Mouse (Mus musculus) forebrain, embryonic 14.5 days (tissue): ENCODE results near the gene Akt2. TPM values are rescaled to one million over a fixed set of nuclear protein-coding genes. Genes with fewer than 3 reads are reported as not detected.
"Not testable (repeated sequence)": the region's sequence is repeated elsewhere in the genome, so short reads cannot be mapped to it uniquely, and the experiment has no call there.

ENCODE experiments used
- ATAC-seq: fragments of 200-750 bp; cut with Nextera tagmentation; 2 replicates; pipeline ENCODE4 v1.8.0; 2017; ENCODE audit warnings: mild to moderate bottlenecking, moderate library complexity
- DNase-seq: peaks from one replicate; pipeline ENCODE4 v3.0.0-alpha.2; 2015; ENCODE audit warnings: low spot score
- H3K27ac ChIP-seq: fragments of 300-500 bp; sonication (generic); 2 replicates; pipeline ENCODE4 v1.5.1; 2014; ENCODE audit warnings: low read depth, mild to moderate bottlenecking, control low read depth, low read length, moderate library complexity
- H3K27me3 ChIP-seq: fragments of 300-500 bp; sonication (generic); replicated peaks from 2 replicates; pipeline ENCODE4 v1.6.1; 2014; ENCODE audit warnings: low read length, control low read depth, mixed read lengths; ENCODE audit not compliant: control insufficient read depth, insufficient read depth
- H3K36me3 ChIP-seq: fragments of 300-500 bp; sonication (generic); 2 replicates; pipeline ENCODE4 v1.6.1; 2014; ENCODE audit warnings: low read length, control low read depth; ENCODE audit not compliant: control insufficient read depth, insufficient read depth
- H3K4me1 ChIP-seq: fragments of 300-500 bp; sonication (generic); 2 replicates; pipeline ENCODE4 v1.6.1; 2014; ENCODE audit warnings: antibody characterized with exemption, low read length, control low read depth; ENCODE audit not compliant: control insufficient read depth, insufficient read depth
- H3K4me2 ChIP-seq: fragments of 300-500 bp; sonication (generic); 2 replicates; pipeline ENCODE4 v1.6.1; 2014; ENCODE audit warnings: mild to moderate bottlenecking, control low read depth, low read length
- H3K4me3 ChIP-seq: fragments of 300-500 bp; sonication (generic); 2 replicates; pipeline ENCODE4 v1.5.1; 2014; ENCODE audit warnings: low read depth, low read length, control low read depth
- H3K9ac ChIP-seq: fragments of 300-500 bp; sonication (generic); 2 replicates; pipeline ENCODE4 v1.6.1; 2014; ENCODE audit warnings: mild to moderate bottlenecking, low read length, control low read depth, moderate library complexity
- H3K9me3 ChIP-seq: fragments of 300-500 bp; sonication (generic); replicated peaks from 2 replicates; pipeline ENCODE4 v1.6.1; 2016; ENCODE audit warnings: low read length, control low read depth, mixed read lengths; ENCODE audit not compliant: control insufficient read depth
- WGBS: fragments of 180-500 bp; shearing (Covaris S2); extraction: QIAGEN DNeasy Blood & Tissue Kit; methylation state at CpG from one replicate; pipeline ENCODE4 v1.1.7; 2014; 5-methylcytosine and 5-hydroxymethylcytosine counted together
- polyA plus RNA-seq: library from polyadenylated mRNA; unstranded; fragments of >200 nt; fragmentation: Nextera tagmentation; extraction: Ambion mirVana; gene quantifications from 2 replicates; pipeline ENCODE4 v1.2.1, GENCODE M21; 2014

Akt2 gene
- polyA plus RNA-seq, 1 experiment from 2014 or later = 80.6 TPM

GRCm38 (mm10) chr7:27622234-27622633 is 30.9 kb downstream of the Akt2 start:
- no peaks in the 10 kb centered on the region for H3K27me3 ChIP-seq
- no peak for ATAC-seq
- no peak overlapping the region for H3K27ac ChIP-seq
- 83% methylated on average over 1 of the region's 1 CpGs for WGBS
- H3K4me2 ChIP-seq = no peak overlapping the region
- no peaks in the 10 kb centered on the region for H3K4me1 ChIP-seq
- DNase-seq = no peak
- no peak overlapping the region for H3K9ac ChIP-seq
- H3K9me3 ChIP-seq = no peaks in the 10 kb centered on the region
- H3K36me3 ChIP-seq = peaks cover 79% of the 10 kb centered on the region
- H3K4me3 ChIP-seq = no peak overlapping the region

DNA sequence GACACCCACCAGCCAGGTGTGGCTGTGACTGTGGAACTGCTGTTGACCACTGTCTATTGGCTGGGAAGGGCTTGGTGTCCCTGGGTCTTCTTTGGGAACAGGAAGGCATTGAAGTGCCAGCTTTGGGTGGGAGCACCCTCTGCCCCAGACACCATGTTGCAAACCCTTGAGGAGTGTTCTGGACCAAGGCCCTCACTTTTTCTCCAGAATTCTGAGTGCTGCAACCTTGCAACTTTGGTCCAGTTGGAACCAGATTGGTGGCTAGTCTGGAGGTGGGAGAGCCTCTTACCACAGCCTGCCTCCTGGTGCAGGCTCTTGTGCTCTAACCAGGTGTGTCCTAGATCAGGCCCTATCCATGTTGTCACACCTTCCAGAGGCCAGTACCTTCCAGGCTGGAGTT is 33.6 kb downstream of the Akt2 start:
- no peak overlapping the region for H3K9ac ChIP-seq
- H3K4me3 ChIP-seq = no peak overlapping the region
- no peak overlapping the region for H3K27ac ChIP-seq
- H3K27me3 ChIP-seq = no peaks in the 10 kb centered on the region
- ATAC-seq (no peak), DNase-seq (no peak)
- H3K4me1 ChIP-seq = no peaks in the 10 kb centered on the region
- H3K4me2 ChIP-seq = no peak overlapping the region
- no peaks in the 10 kb centered on the region for H3K9me3 ChIP-seq
- H3K36me3 ChIP-seq = peaks cover 80% of the 10 kb centered on the region

DNA sequence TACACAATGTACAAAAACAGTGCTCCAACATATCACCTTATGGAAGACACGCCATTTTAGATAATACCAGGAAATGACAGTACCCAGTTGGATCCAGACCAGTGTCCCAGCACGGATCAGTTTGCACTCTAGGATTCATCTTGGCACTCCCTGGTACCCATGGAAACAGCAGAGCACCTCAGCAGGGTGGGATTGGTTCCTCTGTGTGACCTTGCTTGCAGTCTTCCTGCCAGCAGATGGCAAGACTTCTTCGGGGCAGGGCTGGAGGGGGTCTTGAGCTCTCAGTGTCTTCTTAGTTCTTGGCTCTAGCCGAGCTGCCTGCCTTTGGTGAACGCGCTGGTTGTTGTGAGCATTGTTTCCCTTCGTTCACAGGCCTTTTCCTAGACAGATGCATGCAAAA is 36.4 kb downstream of the Akt2 start:
- H3K36me3 ChIP-seq = peaks cover 70% of the 10 kb centered on the region

DNA sequence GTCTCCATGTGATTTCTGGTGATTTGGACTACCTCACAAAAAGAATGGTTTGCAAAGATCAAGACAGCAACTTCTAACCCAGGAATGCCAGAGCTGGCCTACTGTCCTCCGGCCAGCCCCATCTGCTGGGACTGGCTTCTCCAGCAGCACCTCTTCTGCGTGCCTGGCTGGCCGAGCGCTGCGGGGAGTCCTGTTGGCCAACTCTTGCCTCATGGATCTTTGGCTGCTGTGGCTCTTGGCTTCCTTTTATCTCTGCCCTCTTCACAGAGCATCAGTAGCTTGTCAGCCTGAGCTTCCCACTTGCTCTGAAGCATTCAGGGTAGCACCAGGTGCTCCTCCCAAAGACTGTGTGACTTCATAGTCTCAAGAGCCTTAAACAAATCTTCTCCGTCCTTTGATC is 36.8 kb downstream of the Akt2 start:
- 95% methylated on average over 6 of the region's 6 CpGs for WGBS
- Histone ChIP-seq H3K36me3 (peaks cover 70% of the 10 kb centered on the region), H3K27me3 (no peaks in the 10 kb centered on the region), H3K4me1 (no peaks in the 10 kb centered on the region), H3K9ac (no peak overlapping the region), H3K9me3 (no peaks in the 10 kb centered on the region), H3K4me2 (no peak overlapping the region), H3K27ac (no peak overlapping the region), H3K4me3 (no peak overlapping the region)
- ATAC-seq (no peak), DNase-seq (no peak)

More for the DNA sequence above, 36.4 kb downstream of the Akt2 start:
- no peaks in the 10 kb centered on the region for H3K27me3 ChIP-seq
- H3K9ac ChIP-seq = no peak overlapping the region
- WGBS = 88% methylated on average over 7 of the region's 7 CpGs
- H3K4me3 ChIP-seq = no peak overlapping the region
- H3K9me3 ChIP-seq = no peaks in the 10 kb centered on the region
- DNase-seq (no peak), ATAC-seq (no peak)
- H3K27ac ChIP-seq = no peak overlapping the region
- H3K4me2 ChIP-seq = no peak overlapping the region
- H3K4me1 ChIP-seq = no peaks in the 10 kb centered on the region

- WGBS = 93% methylated on average over 7 of the region's 7 CpGs
- DNase-seq, ATAC-seq, H3K4me1 ChIP-seq, H3K9me3 ChIP-seq, H3K27me3 ChIP-seq, H3K4me2 ChIP-seq, H3K9ac ChIP-seq, H3K27ac ChIP-seq, H3K4me3 ChIP-seq: not testable (repeated sequence)
- H3K36me3 ChIP-seq = peaks cover 71% of the 10 kb centered on the region
Observed at GRCm38 (mm10) chr7:27628816-27629215, 37.5 kb downstream of the Akt2 start.

DNA sequence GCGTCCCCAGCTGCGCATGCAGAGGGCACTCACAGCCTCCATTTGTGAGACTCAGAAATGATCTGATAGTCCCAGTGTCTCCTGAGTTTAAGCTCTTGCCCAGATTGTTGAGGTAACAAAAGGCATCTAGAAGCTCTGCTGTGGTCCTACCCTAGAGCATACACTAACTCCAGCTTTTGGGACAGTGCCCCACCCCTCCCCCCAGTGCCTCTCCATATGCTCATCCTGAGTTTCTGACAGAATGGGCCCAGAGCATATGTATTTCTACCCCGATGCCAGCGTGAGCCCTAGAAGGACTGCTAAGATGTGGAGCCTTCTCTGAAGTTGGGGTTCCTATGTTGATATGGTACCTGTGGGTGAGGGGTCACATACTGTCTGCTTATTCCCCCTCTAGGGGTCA is 40.1 kb downstream of the Akt2 start:
- 90% methylated on average over 4 of the region's 4 CpGs for WGBS

GRCm38 (mm10) chr7:27633166-27633565 is 41.8 kb downstream of the Akt2 start:
- Histone ChIP-seq H3K27ac (no peak overlapping the region), H3K9ac (no peak overlapping the region), H3K27me3 (no peaks in the 10 kb centered on the region), H3K4me3 (no peak overlapping the region), H3K4me1 (no peaks in the 10 kb centered on the region), H3K9me3 (no peaks in the 10 kb centered on the region), H3K36me3 (peaks cover 78% of the 10 kb centered on the region), H3K4me2 (no peak overlapping the region)
- ATAC-seq (no peak), DNase-seq (no peak)
- WGBS = 87% methylated on average over 6 of the region's 6 CpGs

More for the DNA sequence above, 40.1 kb downstream of the Akt2 start:
- Histone ChIP-seq H3K27ac (no peak overlapping the region), H3K36me3 (peaks cover 78% of the 10 kb centered on the region), H3K4me2 (no peak overlapping the region), H3K9me3 (no peaks in the 10 kb centered on the region), H3K9ac (no peak overlapping the region), H3K4me3 (no peak overlapping the region), H3K27me3 (no peaks in the 10 kb centered on the region), H3K4me1 (no peaks in the 10 kb centered on the region)
- ATAC-seq (no peak), DNase-seq (no peak)

DNA sequence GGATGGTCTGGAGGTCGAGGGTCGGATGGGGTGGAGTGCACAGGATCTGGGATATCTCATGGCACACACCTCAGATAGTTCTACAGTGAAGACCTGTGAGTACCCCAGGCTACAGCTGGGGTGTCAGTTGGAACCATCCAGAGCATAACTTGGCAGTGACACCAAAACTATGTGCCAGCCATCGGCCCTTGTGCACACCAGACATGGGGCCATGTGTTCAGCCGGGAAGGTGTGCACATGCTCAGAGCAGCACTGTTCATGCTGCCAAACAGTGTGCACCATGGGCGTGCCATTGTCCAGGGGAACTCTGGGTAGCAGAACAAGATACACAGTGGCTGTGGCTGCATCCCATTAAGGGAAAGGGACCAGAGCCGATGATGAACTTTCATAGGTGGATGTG is 43.3 kb downstream of the Akt2 start:
- H3K27me3 ChIP-seq = no peaks in the 10 kb centered on the region
- no peak overlapping the region for H3K4me2 ChIP-seq
- 92% methylated on average over 6 of the region's 6 CpGs for WGBS
- ATAC-seq (no peak), DNase-seq (no peak)
- H3K27ac ChIP-seq = no peak overlapping the region
- peaks cover 67% of the 10 kb centered on the region for H3K36me3 ChIP-seq
- H3K4me3 ChIP-seq = no peak overlapping the region
- no peak overlapping the region for H3K9ac ChIP-seq
- no peaks in the 10 kb centered on the region for H3K4me1 ChIP-seq
- H3K9me3 ChIP-seq = no peaks in the 10 kb centered on the region

GRCm38 (mm10) chr7:27635094-27635493 is 43.7 kb downstream of the Akt2 start:
- not testable (repeated sequence) for H3K9me3 ChIP-seq, H3K4me1 ChIP-seq, H3K27me3 ChIP-seq, H3K4me3 ChIP-seq, H3K27ac ChIP-seq, ATAC-seq, H3K9ac ChIP-seq, H3K4me2 ChIP-seq, DNase-seq
- H3K36me3 ChIP-seq = peaks cover 67% of the 10 kb centered on the region
- 100% methylated on average over 2 of the region's 2 CpGs for WGBS
